Mouse (Mus musculus): ENCODE data around the gene Lin54.

DNA sequence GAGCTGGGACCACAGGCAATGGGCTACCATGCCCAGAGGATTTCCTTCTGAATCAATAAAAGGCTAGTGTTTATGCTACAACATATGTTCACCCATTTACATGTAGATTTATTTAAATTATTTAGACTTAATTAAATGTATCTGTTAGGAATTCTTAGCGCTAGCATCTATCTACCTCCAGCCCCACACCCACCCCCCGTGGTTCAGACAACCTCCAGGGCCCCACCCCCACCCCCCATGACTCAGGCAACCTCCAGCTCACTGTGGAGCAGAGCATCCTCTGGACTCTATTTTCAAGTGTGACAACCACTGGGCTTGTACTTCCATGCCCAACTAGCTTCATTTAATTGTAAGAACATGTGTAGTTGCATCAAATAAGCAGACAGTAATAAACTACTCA is 48.6 kb downstream of the Lin54 start:
- TF ChIP-seq CTCF (IDR thresholded peaks at IDR 0.05; ENCODE audit: control insufficient read depth, insufficient read depth, insufficient read length) (no peak), MYOD1 (IDR thresholded peaks at IDR 0.05; ENCODE audit: control insufficient read depth, insufficient read length, low read depth) (no peak), CEBPB (IDR thresholded peaks at IDR 0.05; ENCODE audit: low read depth) (no peak), MYOG (IDR thresholded peaks at IDR 0.05; ENCODE audit: control insufficient read depth, extremely low read depth, insufficient read length) (no peak)
